Mouse (Mus musculus) liver, embryonic 14.5 days (tissue): ENCODE measurements around the gene Acot8. TPM values are rescaled to one million over a fixed set of nuclear protein-coding genes. Genes with fewer than 3 reads are reported as not detected.
A peak's percentile ranks its signal among the peaks of the same experiment; 100 is the strongest.

Experiments used
- ATAC-seq: fragments of 200-750 bp; cut with Nextera tagmentation; 2 replicates; pipeline ENCODE4 v1.8.0; 2017; ENCODE audit warnings: moderate number of reproducible peaks, mild to moderate bottlenecking, moderate library complexity; ENCODE audit not compliant: insufficient read depth
- DNase-seq, 3 experiments: peaks; one replicate each; pipeline ENCODE4 v3.0.0-alpha.2; 2012 to 2013; ENCODE audit warnings: low read depth in 3 of 3, low spot score in 3 of 3
- H3K27ac ChIP-seq: fragments of 300-500 bp; sonication (generic); 2 replicates; pipeline ENCODE4 v1.5.1; 2014; ENCODE audit warnings: moderate library complexity, mild to moderate bottlenecking, control low read depth, inconsistent platforms
- H3K27me3 ChIP-seq: fragments of 300-500 bp; sonication (generic); 2 replicates; pipeline ENCODE4 v1.6.1; 2014; ENCODE audit warnings: mild to moderate bottlenecking, low read length, moderate library complexity; ENCODE audit not compliant: control insufficient read depth, insufficient read depth
- H3K36me3 ChIP-seq: fragments of 300-500 bp; sonication (generic); replicated peaks from 2 replicates; pipeline ENCODE4 v1.6.1; 2014; ENCODE audit warnings: low read depth; ENCODE audit not compliant: control insufficient read depth, insufficient read depth
- H3K4me1 ChIP-seq, 2 experiments: fragments of 200-500 bp in 1 of 2; fragments of 300-500 bp in 1 of 2; sonication (generic) in 1 of 2; replicated peaks; 2 replicates each; pipeline ENCODE4 v1.6.1; 2012 to 2014; ENCODE audit warnings: antibody characterized with exemption in 1 of 2, inconsistent platforms in 1 of 2, low read length in 1 of 2; ENCODE audit not compliant: control insufficient read depth in 2 of 2, insufficient read depth in 2 of 2
- H3K4me2 ChIP-seq: fragments of 300-500 bp; sonication (generic); 2 replicates; pipeline ENCODE4 v1.6.1; 2014; ENCODE audit warnings: low read depth, mild to moderate bottlenecking, control low read depth, moderate library complexity
- H3K4me3 ChIP-seq, 2 experiments: fragments of 200-500 bp in 1 of 2; fragments of 300-500 bp in 1 of 2; sonication (generic) in 1 of 2; 2 replicates each; pipeline ENCODE4 v1.5.1; 2012 to 2014; ENCODE audit warnings: low read depth in 2 of 2, low read length in 2 of 2, mild to moderate bottlenecking in 2 of 2, control low read depth in 1 of 2, inconsistent platforms in 1 of 2, moderate library complexity in 1 of 2; ENCODE audit not compliant: insufficient read depth in 1 of 2
- H3K9ac ChIP-seq: fragments of 300-500 bp; sonication (generic); replicated peaks from 2 replicates; pipeline ENCODE4 v1.6.1; 2014; ENCODE audit warnings: mild to moderate bottlenecking, control low read depth, moderate library complexity
- H3K9me3 ChIP-seq: fragments of 300-500 bp; sonication (generic); 2 replicates; pipeline ENCODE4 v1.6.1; 2016; ENCODE audit warnings: low read length, mixed read lengths; ENCODE audit not compliant: control insufficient read depth
- CTCF ChIP-seq: IDR thresholded peaks from 2 replicates; pipeline ENCODE4 v1.5.1; 2016; ENCODE audit warnings: antibody characterized with exemption, low read depth, control low read depth
- EP300 ChIP-seq: IDR thresholded peaks from 2 replicates; pipeline ENCODE4 v1.6.1; 2016; ENCODE audit warnings: antibody characterized with exemption, low read depth
- WGBS: fragments of 180-500 bp; shearing (Covaris S2); extraction: QIAGEN DNeasy Blood & Tissue Kit; methylation state at CpG from one replicate; pipeline ENCODE4 v1.1.7; 2014; ENCODE audit not compliant: insufficient replicate concordance; 5-methylcytosine and 5-hydroxymethylcytosine counted together
- polyA plus RNA-seq, 2 experiments: library from polyadenylated mRNA; depleted of rRNA in 1 of 2; stranded (reverse) in 1 of 2; unstranded in 1 of 2; fragments of >200 nt; fragmentation: Nextera tagmentation in 1 of 2; extraction: Ambion mirVana in 1 of 2; gene quantifications; 2 replicates each; pipeline versions ENCODE4 v1.2.1 to v1.2.3; 2012 to 2014

Gene Acot8
- polyA plus RNA-seq, 2 experiments = 13.5 to 20.6 TPM

- ATAC-seq (no peak), DNase-seq (no peak)
- WGBS = 63% methylated on average over 11 of the region's 11 CpGs
- Histone ChIP-seq H3K4me3 (no peak overlapping the region), H3K27me3 (no peaks in the 10 kb centered on the region), H3K36me3 (peaks cover 91% of the 10 kb centered on the region), H3K4me2 (no peak overlapping the region), H3K27ac (no peak overlapping the region), H3K9ac (no peak overlapping the region), H3K4me1 (peaks cover 13 to 15% of the 10 kb centered on the region in 2 experiments), H3K9me3 (no peaks in the 10 kb centered on the region)
- TF ChIP-seq EP300 (no peak), CTCF (no peak)
Measured at GRCm38 (mm10) chr2:164754105-164754504, 50.6 kb downstream of the Acot8 start.

GRCm38 (mm10) chr2:164752454-164752853, 52.2 kb downstream of the Acot8 start:
- peaks cover 96% of the 10 kb centered on the region for H3K36me3 ChIP-seq
- DNase-seq (no peak), ATAC-seq (no peak)
- H3K4me1 ChIP-seq = peaks cover 0 to 12% of the 10 kb centered on the region in 2 experiments
- TF ChIP-seq EP300 = no peak
- TF ChIP-seq CTCF = no peak
- H3K4me3 ChIP-seq = no peak overlapping the region
- no peaks in the 10 kb centered on the region for H3K27me3 ChIP-seq
- H3K9me3 ChIP-seq = no peaks in the 10 kb centered on the region
- H3K27ac ChIP-seq = no peak overlapping the region
- no peak overlapping the region for H3K4me2 ChIP-seq
- no peak overlapping the region for H3K9ac ChIP-seq
- WGBS = 84% methylated on average over 2 of the region's 2 CpGs

- Histone ChIP-seq H3K4me2 (peak overlapping the region; percentile 90), H3K36me3 (peaks cover 64% of the 10 kb centered on the region), H3K4me3 (no peak overlapping the region), H3K9me3 (no peaks in the 10 kb centered on the region), H3K4me1 (peaks cover 10 to 22% of the 10 kb centered on the region in 2 experiments; a peak in 3 of 4 replicates), H3K27ac (peak overlapping the region; percentile 64; the same call in 1 of the 2 replicates), H3K9ac (peak overlapping the region; percentile 48; the same call in 1 of the 2 replicates), H3K27me3 (no peaks in the 10 kb centered on the region)
- TF ChIP-seq EP300 (no peak), CTCF (no peak)
- DNase-seq (no peak), ATAC-seq (no peak)
- WGBS = 87% methylated on average over 6 of the region's 6 CpGs
Measured at GRCm38 (mm10) chr2:164748991-164749390, 55.7 kb downstream of the Acot8 start.

- TF ChIP-seq EP300 = peak; percentile 54
- no peak for TF ChIP-seq CTCF
- DNase-seq (peak in 1 of 3 experiments; percentile 35), ATAC-seq (peak; percentile 31)
- H3K9ac ChIP-seq = peak overlapping the region; percentile 48
- no peaks in the 10 kb centered on the region; the same call in 1 of the 2 replicates for H3K27me3 ChIP-seq
- H3K4me2 ChIP-seq = peak overlapping the region; percentile 90
- H3K36me3 ChIP-seq = peaks cover 56% of the 10 kb centered on the region
- H3K9me3 ChIP-seq = no peaks in the 10 kb centered on the region
- H3K27ac ChIP-seq = peak overlapping the region; percentile 64
- H3K4me1 ChIP-seq = peaks cover 10 to 22% of the 10 kb centered on the region in 2 experiments; a peak in 3 of 4 replicates
- H3K4me3 ChIP-seq = peak overlapping the region in 1 of 2 experiments; percentile 21; a peak in 2 of 4 replicates
- WGBS = 61% methylated on average over 4 of the region's 4 CpGs
Measured at GRCm38 (mm10) chr2:164748191-164748590, 56.5 kb downstream of the Acot8 start.

- Histone ChIP-seq H3K4me2 (peak overlapping the region; percentile 90), H3K27ac (peak overlapping the region; percentile 87), H3K4me1 (peaks cover 10 to 20% of the 10 kb centered on the region in 2 experiments; a peak in 3 of 4 replicates), H3K36me3 (peaks cover 42% of the 10 kb centered on the region), H3K9me3 (no peaks in the 10 kb centered on the region), H3K27me3 (no peaks in the 10 kb centered on the region; the same call in 1 of the 2 replicates), H3K4me3 (peak overlapping the region; percentile 97 to 99), H3K9ac (peak overlapping the region; percentile 98)
- ATAC-seq = peak; percentile 19; the same call in 1 of the 2 replicates
- TF ChIP-seq EP300 (no peak), CTCF (no peak)
- WGBS = 37% methylated on average over 8 of the region's 8 CpGs
- no peak for DNase-seq
Measured at GRCm38 (mm10) chr2:164746693-164747092, 58.0 kb downstream of the Acot8 start.
